Mouse (Mus musculus): ENCODE results near the gene Bub1b. TPM values are rescaled to one million over a fixed set of nuclear protein-coding genes. Genes with fewer than 3 reads are reported as not detected.

Bub1b gene
- total RNA-seq (2012; rRNA removed) (91.5 and 98.3 TPM in 2 replicates), total RNA-seq (2014; rRNA removed) (113 and 118 TPM in 2 replicates), polyA plus RNA-seq (2012; ENCODE audit: insufficient read length, low read depth) (99.3 and 113 TPM in 2 replicates)

GRCm38 (mm10) chr2:118597673-118598568, at the start of gene Bub1b:
Gene Bub1b (plus strand): TSS chr2:118598211.
- Histone ChIP-seq H3K9me3 (replicated peaks; ENCODE audit: low read length) (peaks cover 2% of the 10 kb centered on the region), H3K4me2 (ENCODE audit: insufficient read depth, low read depth, poor library complexity, severe bottlenecking) (peak within 1 kb of the TSS; percentile 85), H3K4me1 (ENCODE audit: control insufficient read depth in 1 of 2, insufficient read depth in 2 of 2) (peaks cover 16 to 33% of the 10 kb centered on the region in 2 experiments), H3K4me3 (replicated peaks in 1 of 3; ENCODE audit: low read depth in 2 of 3, low read length in 2 of 3, poor library complexity in 1 of 3) (peak within 1 kb of the TSS; percentile 58 to 79 (median 72)), H3K9ac (ENCODE audit: insufficient read depth, low read depth) (peak within 1 kb of the TSS; percentile 62), H3K27me3 (replicated peaks) (no peaks in the 10 kb centered on the region), H3K27ac (ENCODE audit: insufficient read depth, low read depth) (peak within 1 kb of the TSS; percentile 47), H3K36me3 (replicated peaks in 1 of 2; ENCODE audit: control insufficient read depth in 1 of 2, insufficient read depth in 1 of 2, low read length in 1 of 2) (peaks cover 21 to 30% of the 10 kb centered on the region in 2 experiments), H3K79me2 (replicated peaks; ENCODE audit: control insufficient read depth, extremely low read depth, insufficient read depth, poor library complexity, severe bottlenecking) (peaks cover 46% of the 10 kb centered on the region)
- in situ Hi-C loops (cut with MboI; ENCODE audit: low pct_ligation_motif_present, low pct_unique_long_range_greater_than_20kb, low sequenced_read_pairs) (loop anchor here (5.0 kb wide), 1 partner anchor 46 kb away; no protein-coding TSS in a partner anchor), dilution Hi-C loops (cut with MboI; ENCODE audit: extremely low pct_ligation_motif_present, extremely low pct_unique_long_range_greater_than_20kb, low sequenced_read_pairs) (no loop called here)
- DNase-seq (ENCODE audit: extremely low read depth): peak; percentile 97
- TF ChIP-seq PAX5 (IDR thresholded peaks at IDR 0.05; ENCODE audit: low read length) (no peak), POLR2AphosphoS2 (IDR thresholded peaks at IDR 0.05; ENCODE audit: low read depth, low read length) (peak; percentile 43; the same call in 1 of the 2 replicates), MYC (IDR thresholded peaks at IDR 0.05; ENCODE audit: low read depth, low read length) (peak; percentile 96), EP300 (IDR thresholded peaks at IDR 0.05; ENCODE audit: low read length) (peak; percentile 84), KAT2A (IDR thresholded peaks at IDR 0.05; ENCODE audit: insufficient replicate concordance, low read length) (peak; percentile 96; the same call in 1 of the 2 replicates), TCF12 (IDR thresholded peaks at IDR 0.05; ENCODE audit: low read depth, low read length) (peak; percentile 78), CTCF (conservative IDR thresholded peaks at IDR 0.05 in 1 of 2, IDR thresholded peaks at IDR 0.05 in 1 of 2; ENCODE audit: low read depth in 2 of 2, low read length in 2 of 2) (no peak), CHD1 (IDR thresholded peaks at IDR 0.05; ENCODE audit: low read depth, low read length) (no peak), TBP (conservative IDR thresholded peaks at IDR 0.05; ENCODE audit: low read depth, low read length) (no peak), BHLHE40 (IDR thresholded peaks at IDR 0.05; ENCODE audit: low read depth, low read length) (peak; percentile 91), RCOR1 (conservative IDR thresholded peaks at IDR 0.05; ENCODE audit: low read depth, low read length) (0 out of 2 replicates have a peak, but pooled peaks have one; percentile 68), HCFC1 (IDR thresholded peaks at IDR 0.05; ENCODE audit: low read depth, low read length) (peak; percentile 98), GABPA (IDR thresholded peaks at IDR 0.05; ENCODE audit: insufficient replicate concordance, low read depth, low read length) (peak; percentile 53; the same call in 1 of the 2 replicates), ELF1 (IDR thresholded peaks at IDR 0.05; ENCODE audit: low read depth, low read length) (0 out of 2 replicates have a peak, but pooled peaks have one; percentile 23), NRF1 (IDR thresholded peaks at IDR 0.05; ENCODE audit: low read depth, low read length) (peak; percentile 69), ZC3H11A (IDR thresholded peaks at IDR 0.05; ENCODE audit: low read depth, low read length) (no peak), CHD2 (IDR thresholded peaks at IDR 0.05; ENCODE audit: low read length) (peak; percentile 35; the same call in 1 of the 2 replicates), MXI1 (IDR thresholded peaks at IDR 0.05; ENCODE audit: low read depth, low read length) (peak; percentile 95), NELFE (IDR thresholded peaks at IDR 0.05; ENCODE audit: low read depth, low read length) (peak; percentile 45; the same call in 1 of the 2 replicates), MEF2A (IDR thresholded peaks at IDR 0.05; ENCODE audit: borderline replicate concordance, low read depth, low read length) (no peak), MAZ (IDR thresholded peaks at IDR 0.05; ENCODE audit: low read depth, low read length) (peak; percentile 71), JUND (conservative IDR thresholded peaks at IDR 0.05; ENCODE audit: low read depth, low read length) (peak; percentile 6; the same call in 1 of the 2 replicates), MAX (IDR thresholded peaks at IDR 0.05; ENCODE audit: low read length) (peak; percentile 95), RAD21 (IDR thresholded peaks at IDR 0.05; ENCODE audit: low read depth, low read length) (no peak), JUN (IDR thresholded peaks at IDR 0.05; ENCODE audit: insufficient read depth, low read depth, low read length) (0 out of 2 replicates have a peak, but pooled peaks have one; percentile 5), SMC3 (IDR thresholded peaks at IDR 0.05; ENCODE audit: low read depth, low read length) (no peak; the same call in 1 of the 2 replicates), ETS1 (conservative IDR thresholded peaks at IDR 0.05; ENCODE audit: low read depth, low read length) (peak; percentile 60), UBTF (IDR thresholded peaks at IDR 0.05; ENCODE audit: low read depth, low read length) (no peak), ZNF384 (IDR thresholded peaks at IDR 0.05; ENCODE audit: low read depth, low read length) (no peak), POLR2A (IDR thresholded peaks at IDR 0.05; ENCODE audit: low read depth, low read length) (peak; percentile 75), MAFK (IDR thresholded peaks at IDR 0.05; ENCODE audit: insufficient replicate concordance, low read length) (no peak), ZMIZ1 (IDR thresholded peaks at IDR 0.05; ENCODE audit: low read depth, low read length) (no peak), USF1 (IDR thresholded peaks at IDR 0.05; ENCODE audit: low read depth, low read length) (no peak), E2F4 (IDR thresholded peaks at IDR 0.05; ENCODE audit: insufficient replicate concordance, low read depth, low read length) (peak; percentile 93; the same call in 1 of the 2 replicates), ZKSCAN1 (IDR thresholded peaks at IDR 0.05; ENCODE audit: borderline replicate concordance, low read depth, low read length) (no peak), USF2 (conservative IDR thresholded peaks at IDR 0.05; ENCODE audit: low read depth, low read length) (no peak; the same call in 1 of the 2 replicates), IRF4 (IDR thresholded peaks at IDR 0.05; ENCODE audit: low read depth, low read length) (peak; percentile 41)

Measured in CH12.LX (cell line).